Mouse (Mus musculus) cortical plate, adult 2 months (tissue): Measurements from ENCODE around the gene Ncapd3.

Experiments used
- CTCF ChIP-seq: fragments of 200-500 bp; IDR thresholded peaks from 2 replicates; pipeline ENCODE4 v1.5.1; 2011; ENCODE audit warnings: mild to moderate bottlenecking, control low read depth, low read length; ENCODE audit not compliant: insufficient read depth; ENCODE audit errors: extremely low read depth
- POLR2A ChIP-seq: fragments of 200-500 bp; IDR thresholded peaks from 2 replicates; pipeline ENCODE4 v1.6.1; 2011; ENCODE audit warnings: mild to moderate bottlenecking, low read length, control low read depth; ENCODE audit not compliant: insufficient read depth; ENCODE audit errors: extremely low read depth

GRCm38 (mm10) chr9:27090801-27091775, 61.1 kb downstream of the Ncapd3 start:
- TF ChIP-seq CTCF: no peak
- no peak for TF ChIP-seq POLR2A
